Mouse (Mus musculus) kidney, postnatal 4 days (tissue): ENCODE measurements at regions not wholly inside any gene's neighbourhood (a gene's known extent, or its start where the extent isn't known, plus 50 kb on each side); places are given as distances from the start of the nearest gene placed in this dataset.

Experiments used
- DNase-seq, 2 experiments: peaks; one replicate each; pipeline ENCODE4 v3.0.0; 2021; ENCODE audit warnings: mixed read lengths in 2 of 2

DNA sequence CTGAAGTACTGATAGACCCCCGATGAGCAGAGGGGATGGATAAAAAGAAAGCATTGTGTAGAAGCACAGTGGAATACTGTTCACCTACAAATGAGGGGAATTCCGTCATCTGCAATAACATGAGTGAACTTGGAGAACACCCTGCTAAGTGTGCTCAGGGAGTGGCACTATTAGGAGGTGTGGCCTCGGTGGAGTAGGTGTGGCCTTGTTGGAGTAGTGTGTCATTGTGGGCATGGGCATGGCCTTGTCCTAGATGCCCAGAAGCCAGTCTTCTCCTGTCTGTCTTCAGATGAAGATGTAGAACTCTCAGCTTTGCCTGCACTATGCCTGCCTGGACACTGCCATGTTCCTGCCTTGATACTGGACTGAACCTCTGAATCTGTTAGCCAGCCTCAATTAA is 86.2 kb upstream of the Kl start:
- DNase-seq, result no peak

- DNase-seq, result no peak
Observed at GRCm38 (mm10) chr5:150869954-150870353, 82.5 kb upstream of the Kl start.

GRCm38 (mm10) chr5:150878805-150879204 is 73.6 kb upstream of the Kl start:
- no peak for DNase-seq

GRCm38 (mm10) chr5:150883676-150884075 is 68.7 kb upstream of the Kl start:
- DNase-seq, result peak in 1 of 2 experiments; percentile 9

GRCm38 (mm10) chr5:150890086-150890485 is 62.3 kb upstream of the Kl start:
- peak; percentile 19 to 21 for DNase-seq

GRCm38 (mm10) chr5:150891262-150891940 is 61.0 kb upstream of the Kl start:
- DNase-seq, result no peak

DNA sequence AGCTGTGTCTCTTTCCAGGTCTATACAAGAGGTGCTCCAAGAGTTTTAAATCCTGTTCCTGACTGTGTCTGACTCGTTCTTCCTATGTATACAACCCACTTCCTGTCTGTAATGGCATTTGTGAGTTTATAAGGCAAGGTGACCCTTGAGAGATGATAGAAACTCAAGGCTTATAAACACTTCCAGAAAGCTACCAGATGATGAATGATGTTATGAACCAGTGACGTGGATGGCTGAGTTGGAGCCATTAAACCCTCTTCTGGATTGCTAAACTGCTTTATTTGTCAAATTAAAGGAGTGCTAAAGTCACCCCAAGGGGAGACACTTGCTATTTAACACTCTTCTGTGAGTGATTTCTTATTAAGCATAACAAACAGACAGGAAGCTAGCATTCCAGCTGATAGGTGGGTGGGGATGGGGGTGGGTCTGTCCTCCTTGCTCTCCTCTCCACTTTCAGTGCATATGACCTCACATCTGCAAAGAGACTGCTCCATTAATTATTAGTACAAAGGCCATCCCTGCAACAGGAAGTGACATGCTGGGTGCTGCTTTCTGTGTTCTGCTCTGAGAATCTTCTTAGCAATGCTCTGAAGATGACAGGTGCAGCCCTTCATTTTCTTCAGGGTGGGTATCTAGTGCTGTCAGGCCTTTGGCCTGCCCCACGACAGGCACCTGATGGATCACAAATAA is 58.2 kb upstream of the Kl start:
- peak in 1 of 2 experiments; percentile 15 for DNase-seq

GRCm38 (mm10) chr5:150894739-150895085 is 57.7 kb upstream of the Kl start:
- DNase-seq, result peak in 1 of 2 experiments; percentile 22

- DNase-seq, result no peak
Observed at GRCm38 (mm10) chr5:150901661-150902060, 50.7 kb upstream of the Kl start.
